Mouse (Mus musculus) myocyte (in vitro differentiated cells): ENCODE results near the gene Pcgf6. TPM values are rescaled to one million over a fixed set of nuclear protein-coding genes. Genes with fewer than 3 reads are reported as not detected.

Experiments
- H3K27me3 ChIP-seq: one replicate; pipeline ENCODE4 v1.6.1; 2011; ENCODE audit not compliant: control insufficient read depth, insufficient read depth, insufficient read length
- H3K36me3 ChIP-seq: one replicate; pipeline ENCODE4 v1.6.1; 2011; ENCODE audit not compliant: control insufficient read depth, insufficient read depth
- H3K4me2 ChIP-seq: one replicate; pipeline ENCODE4 v1.6.1; 2011; ENCODE audit warnings: low read depth, control low read depth
- H3K4me3 ChIP-seq: one replicate; pipeline ENCODE4 v1.5.1; 2011; ENCODE audit warnings: mild to moderate bottlenecking, control low read depth, moderate library complexity
- H3K79me2 ChIP-seq: one replicate; pipeline ENCODE4 v1.6.1; 2011; ENCODE audit not compliant: control insufficient read depth, insufficient read depth
- H3ac ChIP-seq: one replicate; pipeline ENCODE4 v1.6.1; 2011; ENCODE audit not compliant: control insufficient read depth, insufficient read length
- CEBPB ChIP-seq: IDR thresholded peaks from 2 replicates; pipeline ENCODE4 v1.6.1; 2011; ENCODE audit warnings: mild to moderate bottlenecking, moderate library complexity; ENCODE audit not compliant: poor library complexity, insufficient read depth, severe bottlenecking
- E2F4 ChIP-seq: IDR thresholded peaks from one replicate; pipeline ENCODE4 v1.6.1; 2011; ENCODE audit warnings: mild to moderate bottlenecking, control low read depth, moderate library complexity; ENCODE audit not compliant: insufficient read depth
- MAX ChIP-seq: IDR thresholded peaks from one replicate; pipeline ENCODE4 v1.6.1; 2011; ENCODE audit warnings: low read depth, mild to moderate bottlenecking, control low read depth
- MYOD1 ChIP-seq, 3 experiments: IDR thresholded peaks; one replicate each; pipeline ENCODE4 v1.6.1; 2011; ENCODE audit warnings: control low read depth in 2 of 3, low read depth in 2 of 3, mild to moderate bottlenecking in 2 of 3, moderate library complexity in 1 of 3; ENCODE audit not compliant: insufficient read length in 2 of 3, control insufficient read depth in 1 of 3
- MYOG ChIP-seq, 3 experiments: IDR thresholded peaks; one replicate each; pipeline ENCODE4 v1.6.1; 2011; ENCODE audit warnings: control low read depth in 2 of 3, low read depth in 2 of 3, mild to moderate bottlenecking in 2 of 3; ENCODE audit not compliant: insufficient read length in 2 of 3, control insufficient read depth in 1 of 3, insufficient read depth in 1 of 3
- POLR2A ChIP-seq: IDR thresholded peaks from one replicate; pipeline ENCODE4 v1.6.1; 2011; ENCODE audit warnings: low read depth, mild to moderate bottlenecking, control low read depth, moderate library complexity; ENCODE audit not compliant: insufficient read length
- POLR2AphosphoS2 ChIP-seq: IDR thresholded peaks from one replicate; pipeline ENCODE4 v1.6.1; 2011; ENCODE audit warnings: low read depth, control low read depth; ENCODE audit not compliant: insufficient read length
- REST ChIP-seq: IDR thresholded peaks from one replicate; pipeline ENCODE4 v1.6.1; 2011; ENCODE audit warnings: mild to moderate bottlenecking, control low read depth, moderate library complexity; ENCODE audit not compliant: insufficient read depth, insufficient read length
- SRF ChIP-seq: IDR thresholded peaks from one replicate; pipeline ENCODE4 v1.6.1; 2011; ENCODE audit warnings: low read depth; ENCODE audit not compliant: control insufficient read depth, insufficient read length
- TCF12 ChIP-seq: IDR thresholded peaks from one replicate; pipeline ENCODE4 v1.6.1; 2011; ENCODE audit warnings: mild to moderate bottlenecking, control low read depth; ENCODE audit not compliant: poor library complexity, insufficient read depth, severe bottlenecking
- TCF3 ChIP-seq: IDR thresholded peaks from one replicate; pipeline ENCODE4 v1.6.1; 2011; ENCODE audit warnings: low read depth, control low read depth; ENCODE audit not compliant: insufficient read length
- USF1 ChIP-seq: IDR thresholded peaks from one replicate; pipeline ENCODE4 v1.6.1; 2011; ENCODE audit warnings: low read depth, mild to moderate bottlenecking, control low read depth, moderate library complexity
- polyA plus RNA-seq: library from polyadenylated mRNA; unstranded; fragments of >200 nt; fragmentation: generic; extraction: Trizol; gene quantifications from one replicate; pipeline ENCODE4 v1.2.1, GENCODE M21; 2012; ENCODE audit warnings: missing spikeins

The Pcgf6 gene
- 5.6 TPM for polyA plus RNA-seq

- peak within 1 kb of the TSS; percentile 50 for H3K4me3 ChIP-seq
- peak within 1 kb of the TSS; percentile 47 for H3ac ChIP-seq
- peak within 1 kb of the TSS; percentile 94 for H3K4me2 ChIP-seq
- no peaks in the 10 kb centered on the region for H3K27me3 ChIP-seq
- TF ChIP-seq USF1 (peak; percentile 4), POLR2A (peak; percentile 81), POLR2AphosphoS2 (peak; percentile 80), MAX (no peak), SRF (no peak)
- no peaks in the 10 kb centered on the region for H3K36me3 ChIP-seq
- H3K79me2 ChIP-seq: peaks cover 10% of the 10 kb centered on the region
These were observed at the start of gene Pcgf6 for GRCm38 (mm10) chr19:47050271-47051032. Pcgf6 (minus strand) TSS chr19:47050906.

GRCm38 (mm10) chr19:47090550-47091156, 39.9 kb upstream of the Pcgf6 start, which contains the start of the genes Usmg5 and Pdcd11:
Usmg5 (minus strand) TSS chr19:47090647.
Pdcd11 (plus strand) TSS chr19:47090768.
- Histone ChIP-seq H3K36me3 (peaks cover 36% of the 10 kb centered on the region), H3K4me2 (peak within 1 kb of the TSS; percentile 100), H3ac (peak within 1 kb of the TSS; percentile 75), H3K4me3 (peak within 1 kb of the TSS; percentile 100), H3K79me2 (peaks cover 79% of the 10 kb centered on the region), H3K27me3 (no peaks in the 10 kb centered on the region)
- TF ChIP-seq MYOD1 (IDR thresholded peaks at IDR 0.05; ENCODE audit: control insufficient read depth in 1 of 3, insufficient read length in 2 of 3, low read depth in 2 of 3) (peak in 1 of 3 experiments; percentile 25), E2F4 (no peak), TCF12 (no peak), MAX (no peak), MYOG (IDR thresholded peaks at IDR 0.05; ENCODE audit: control insufficient read depth in 1 of 3, insufficient read depth in 1 of 3, insufficient read length in 2 of 3, low read depth in 2 of 3) (no peak), SRF (no peak), USF1 (no peak), POLR2AphosphoS2 (peak; percentile 99), CEBPB (no peak), REST (no peak), TCF3 (no peak), POLR2A (peak; percentile 100)

- Histone ChIP-seq H3K4me3 (peak overlapping the region; percentile 100), H3K4me2 (peak overlapping the region; percentile 100), H3K36me3 (peaks cover 35% of the 10 kb centered on the region), H3ac (peak overlapping the region; percentile 75), H3K79me2 (peaks cover 82% of the 10 kb centered on the region), H3K27me3 (no peaks in the 10 kb centered on the region)
- TF ChIP-seq MYOG (IDR thresholded peaks at IDR 0.05; ENCODE audit: control insufficient read depth in 1 of 3, insufficient read depth in 1 of 3, insufficient read length in 2 of 3, low read depth in 2 of 3) (no peak), CEBPB (no peak), TCF3 (no peak), MAX (no peak), USF1 (no peak), TCF12 (no peak), SRF (no peak), REST (no peak)
These were observed 39.2 kb upstream of the Pcgf6 start for GRCm38 (mm10) chr19:47089718-47090525.

- Histone ChIP-seq H3ac (no peak overlapping the region), H3K36me3 (peaks cover 36% of the 10 kb centered on the region), H3K4me3 (no peak overlapping the region), H3K4me2 (peak overlapping the region; percentile 100), H3K27me3 (no peaks in the 10 kb centered on the region), H3K79me2 (peaks cover 75% of the 10 kb centered on the region)
- no peak for TF ChIP-seq SRF
These were observed 37.5 kb upstream of the Pcgf6 start for GRCm38 (mm10) chr19:47088226-47088625.
